Mouse (Mus musculus): ENCODE results near the gene Adprhl1. TPM values are rescaled to one million over a fixed set of nuclear protein-coding genes. Genes with fewer than 3 reads are reported as not detected.

The Adprhl1 gene
- total RNA-seq, 2 experiments from 2014 or later = 0.27 to 1.3 TPM

DNA sequence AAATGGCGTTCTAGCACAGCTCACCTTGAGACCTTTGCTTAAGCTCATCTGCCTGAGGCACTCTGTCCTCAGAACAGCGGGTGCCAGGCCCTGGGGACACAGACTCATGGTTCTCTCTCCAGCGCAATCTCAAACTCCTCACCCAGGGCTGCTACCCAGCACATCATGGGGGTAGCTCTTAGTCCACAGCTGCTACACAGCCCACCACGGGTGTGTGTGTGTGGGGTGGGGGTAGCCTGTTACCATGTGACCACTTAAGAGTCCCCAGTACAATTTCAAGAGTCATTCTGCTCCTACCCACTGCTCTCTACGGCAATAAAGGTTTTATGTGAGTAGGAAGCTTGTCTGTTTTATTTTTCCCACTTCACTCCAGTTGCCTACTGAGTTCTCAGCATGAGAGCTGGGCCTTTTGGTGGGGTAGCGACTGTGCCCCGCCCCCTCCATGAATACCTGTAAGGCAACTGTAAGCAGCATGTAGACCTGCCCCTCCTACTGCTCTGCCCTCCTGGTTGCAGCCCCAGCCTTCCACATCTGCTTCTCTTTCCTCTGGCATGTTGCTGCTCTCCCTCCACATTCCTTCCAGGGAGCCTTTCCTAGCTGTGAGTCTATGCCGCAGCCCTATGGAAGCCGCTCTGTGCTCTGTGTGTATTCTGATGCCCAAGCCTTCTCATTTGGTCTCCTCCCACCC is 24.9 kb downstream of the Adprhl1 start:
- no peak for DNase-seq

- no peak for DNase-seq
These were observed 26.8 kb downstream of the Adprhl1 start for GRCm38 (mm10) chr8:13227184-13227583.

- DNase-seq = peak; percentile 19 to 33
These were observed 27.7 kb downstream of the Adprhl1 start for GRCm38 (mm10) chr8:13226288-13226687.

GRCm38 (mm10) chr8:13224426-13224825 is 29.5 kb downstream of the Adprhl1 start:
- DNase-seq = no peak

DNA sequence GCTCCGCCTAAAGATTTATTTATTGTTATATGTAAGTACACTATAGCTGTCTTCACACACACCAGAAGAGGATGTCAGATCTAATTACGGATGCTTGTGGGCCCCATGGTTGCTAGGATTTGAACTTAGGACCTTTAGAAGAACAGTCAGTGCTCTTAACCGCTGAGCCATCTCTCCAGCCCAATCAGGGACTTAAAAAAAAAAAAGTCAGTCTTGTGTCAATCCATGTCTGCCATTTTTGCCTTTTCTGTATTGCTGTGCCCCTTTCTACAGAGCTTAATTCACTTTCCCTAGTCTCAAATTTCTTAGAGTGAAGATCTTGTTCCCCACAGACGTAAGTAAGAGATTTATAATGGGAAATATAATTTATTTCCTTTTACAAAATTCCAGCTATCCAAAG is 35.5 kb downstream of the Adprhl1 start:
- no peak for DNase-seq

DNA sequence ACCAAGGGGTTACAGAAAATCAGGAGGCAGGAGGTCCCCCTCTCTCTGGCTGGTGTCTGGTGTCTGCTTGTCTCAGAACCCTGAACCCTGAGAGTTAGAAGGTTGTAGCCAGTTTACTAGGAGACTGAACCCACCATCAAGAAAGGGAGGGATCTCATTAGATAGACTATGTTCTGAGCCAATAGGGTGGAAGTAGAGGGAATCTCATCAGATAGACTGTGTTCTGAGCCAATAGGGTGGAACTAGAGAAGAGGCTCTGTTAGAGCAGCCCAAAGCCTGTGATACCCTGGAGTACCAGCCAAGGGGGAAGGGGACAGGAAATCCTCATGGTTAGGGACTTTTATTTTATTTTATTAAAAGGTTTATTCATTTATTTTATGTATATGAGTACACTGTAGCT is 36.0 kb downstream of the Adprhl1 start:
- DNase-seq = no peak

DNA sequence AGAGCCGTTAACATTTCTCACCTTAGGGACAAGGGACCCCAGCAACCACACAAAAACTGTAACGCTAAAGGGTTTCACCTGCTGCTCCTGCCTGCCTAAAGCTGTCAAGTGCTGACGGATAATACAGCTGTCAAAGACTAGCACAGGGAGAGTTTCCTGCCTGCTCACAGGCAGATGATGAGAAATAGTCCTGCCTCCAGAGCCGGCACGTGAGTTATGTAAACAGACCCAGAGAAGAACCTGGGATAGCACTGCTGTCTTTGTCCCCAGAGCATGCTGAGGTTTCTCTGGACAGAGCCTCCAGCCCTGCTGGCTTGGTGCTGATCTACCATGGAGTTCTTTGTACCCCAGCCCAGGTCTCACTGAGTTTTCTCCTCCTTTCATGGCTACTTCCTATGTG is 36.9 kb downstream of the Adprhl1 start:
- no peak for DNase-seq

GRCm38 (mm10) chr8:13216386-13216785 is 37.6 kb downstream of the Adprhl1 start:
- DNase-seq = no peak

DNA sequence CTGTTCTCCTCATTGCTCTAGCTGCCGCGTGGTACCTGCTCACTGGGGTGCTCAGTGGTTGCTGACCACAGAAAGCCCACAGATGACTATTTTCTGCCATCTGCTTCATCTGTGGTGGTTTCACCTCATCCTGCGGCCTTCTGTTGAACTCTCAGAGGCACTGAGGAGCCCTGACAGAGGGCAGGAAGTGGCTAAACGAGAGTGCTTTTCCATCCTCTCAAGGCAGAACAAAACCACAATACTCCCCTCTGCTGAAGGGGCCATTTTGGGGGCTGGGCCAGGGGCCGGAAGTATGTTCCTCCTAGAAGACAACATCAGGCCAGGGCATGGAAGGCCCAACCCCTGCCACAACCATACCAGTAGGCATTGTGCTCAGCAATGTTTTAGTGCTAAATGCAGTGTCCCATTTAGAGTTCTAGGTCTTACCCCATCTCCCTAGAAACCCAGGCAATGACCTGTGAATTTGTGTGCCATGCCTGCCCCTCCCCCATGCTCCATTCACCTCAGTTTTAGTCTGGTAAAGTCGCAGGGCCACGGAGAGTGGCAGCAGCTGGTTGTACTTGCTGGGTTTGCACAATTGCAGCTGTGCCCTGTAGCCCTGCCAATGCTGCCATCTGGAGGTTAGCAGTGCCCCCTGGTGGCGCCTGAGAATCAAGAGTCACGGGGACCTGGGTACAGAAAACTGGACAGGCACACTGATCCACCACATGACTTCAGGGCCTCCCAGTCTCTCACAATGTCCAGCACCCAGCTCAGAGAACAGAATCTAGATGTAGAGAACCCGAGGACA is 40.3 kb downstream of the Adprhl1 start:
- DNase-seq = peak; percentile 79 to 84

GRCm38 (mm10) chr8:13209770-13210169 is 44.2 kb downstream of the Adprhl1 start:
- no peak for DNase-seq

- no peak for DNase-seq
These were observed 45.2 kb downstream of the Adprhl1 start for GRCm38 (mm10) chr8:13208627-13209355.

- no peak for DNase-seq
These were observed 47.7 kb downstream of the Adprhl1 start for GRCm38 (mm10) chr8:13206290-13206689.

- DNase-seq = no peak
These were observed 48.7 kb downstream of the Adprhl1 start for GRCm38 (mm10) chr8:13205311-13205710.

DNA sequence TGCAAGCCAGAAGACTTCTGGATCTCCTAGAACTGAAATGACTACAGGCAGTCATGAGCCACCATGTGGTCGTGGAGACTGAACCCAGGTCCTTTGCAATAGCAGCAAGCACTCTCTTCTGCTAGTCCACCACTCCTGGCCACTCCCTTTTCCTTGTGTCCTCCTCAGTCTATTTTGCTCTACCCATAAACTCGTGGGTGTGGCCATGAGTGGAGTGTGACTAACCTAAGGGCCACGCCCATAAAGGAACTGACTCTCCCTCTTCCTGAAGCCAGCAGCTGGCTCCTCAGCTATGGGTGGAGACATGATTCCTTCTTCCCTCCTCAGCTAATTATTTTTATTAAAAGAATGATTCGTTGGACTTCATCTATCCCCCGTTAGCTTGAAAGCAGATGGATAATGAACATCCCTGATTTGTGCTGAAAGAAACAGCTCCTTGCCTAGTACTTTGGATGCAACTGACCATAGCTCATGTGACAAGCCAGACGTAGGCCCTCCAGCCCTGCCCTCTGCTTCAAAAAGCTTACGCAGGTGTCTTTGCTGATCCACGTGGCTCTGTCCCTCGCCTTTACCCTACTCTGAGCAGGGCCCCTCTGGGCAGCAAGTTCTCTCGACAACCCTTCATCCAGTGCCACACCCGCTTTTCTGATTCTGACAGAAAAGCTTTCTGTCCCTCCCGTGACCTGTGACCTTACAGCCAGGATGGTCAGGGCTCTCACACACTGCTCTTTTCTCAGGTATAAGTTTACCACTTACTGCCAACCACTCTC is 49.4 kb downstream of the Adprhl1 start:
- no peak for DNase-seq

- DNase-seq = no peak
These were observed 50.5 kb downstream of the Adprhl1 start for GRCm38 (mm10) chr8:13203472-13203871.

DNA sequence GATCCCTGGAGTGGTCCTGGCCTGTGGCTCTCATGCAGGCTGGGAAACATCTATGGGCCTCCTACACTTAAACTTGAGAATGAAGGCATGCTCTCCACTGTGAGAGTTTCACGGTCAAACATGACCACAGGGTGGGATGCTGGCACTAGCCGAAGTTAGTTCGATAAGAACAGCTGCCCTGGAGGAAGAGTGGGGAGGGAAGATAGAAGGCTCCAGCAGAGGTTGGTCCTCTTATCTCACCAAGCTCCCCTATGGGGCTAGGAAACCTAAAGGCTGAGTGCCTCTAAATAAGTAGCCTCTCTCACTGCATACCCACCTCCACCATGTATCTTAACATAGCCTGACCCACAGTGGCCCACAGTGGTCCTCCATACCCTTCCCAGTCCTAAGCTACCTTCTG is 51.2 kb downstream of the Adprhl1 start:
- DNase-seq = no peak

DNA sequence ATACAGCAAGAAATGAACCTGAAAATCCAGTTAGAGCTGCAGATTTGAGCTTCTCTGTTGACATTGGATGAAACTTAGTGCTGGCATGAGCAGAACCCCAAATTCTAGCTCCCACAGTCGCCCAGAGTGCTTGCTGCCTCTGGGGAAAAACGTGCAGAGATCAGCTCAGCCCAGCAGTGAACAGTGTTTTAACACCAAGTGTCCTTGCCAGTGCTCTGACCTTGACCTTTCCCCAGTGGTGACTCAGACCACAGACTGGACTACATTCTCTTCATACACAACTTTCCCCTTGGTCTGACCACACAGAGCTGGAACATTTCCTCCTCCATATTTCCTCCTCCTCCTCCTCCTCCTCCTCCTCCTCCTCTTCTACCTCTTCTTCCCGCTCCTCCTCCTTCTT is 51.9 kb downstream of the Adprhl1 start:
- no peak for DNase-seq

DNA sequence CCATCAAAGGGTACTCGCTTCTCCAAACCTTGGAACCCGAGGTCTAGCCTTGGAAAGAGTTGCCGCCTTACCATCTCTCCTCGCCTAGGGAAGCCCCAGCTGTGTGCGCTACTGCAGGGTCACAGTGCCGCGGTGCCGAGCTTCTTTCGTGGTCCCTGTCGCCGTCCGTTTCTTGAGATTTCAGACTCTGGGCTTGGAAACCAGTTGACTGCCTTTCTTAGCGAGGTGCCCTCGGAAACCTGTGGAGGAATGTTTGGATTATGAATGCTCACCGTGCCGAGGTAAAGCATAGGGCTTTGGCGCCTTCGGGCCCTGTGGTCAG is 53.0 kb downstream of the Adprhl1 start:
- no peak for DNase-seq

DNA sequence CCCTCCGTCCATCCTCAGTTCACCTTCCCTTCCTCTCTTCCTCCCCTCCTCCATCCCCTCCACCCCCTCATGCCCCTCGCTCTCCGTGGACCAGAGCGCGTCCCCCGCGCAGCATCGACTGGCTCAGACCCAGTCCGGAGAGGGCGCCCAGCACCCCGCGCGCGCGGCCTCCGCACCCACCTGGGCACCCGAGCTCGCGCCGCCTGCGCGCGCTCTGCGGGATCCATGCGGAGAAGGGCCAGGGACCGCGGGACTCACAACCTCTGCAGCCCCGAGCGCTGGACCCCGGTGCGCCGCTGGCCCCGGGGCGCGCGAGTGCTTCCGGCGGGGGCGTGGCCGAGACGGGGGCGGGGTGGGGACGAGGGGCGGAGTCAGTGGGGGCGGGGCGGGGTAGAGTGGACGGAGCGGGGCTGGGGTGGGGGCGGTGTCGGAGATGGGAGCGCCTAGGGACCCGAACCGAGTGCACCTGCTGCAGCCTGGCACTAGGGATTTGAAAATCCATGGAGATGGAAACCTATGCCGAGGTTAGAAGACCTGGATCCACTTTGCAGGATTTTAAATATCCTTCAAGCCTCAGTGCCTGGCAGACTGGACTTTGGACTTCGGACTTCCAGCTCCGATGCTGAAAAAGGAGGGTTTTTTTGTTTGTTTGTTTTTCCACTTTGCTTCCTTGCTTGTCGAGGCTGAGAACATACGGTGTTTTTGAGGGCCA is 53.5 kb downstream of the Adprhl1 start, which contains the start of gene Grtp1:
Gene Grtp1 (minus strand): TSS at position 320 of the 712 bp plus-strand sequence.
- DNase-seq = no peak

DNA sequence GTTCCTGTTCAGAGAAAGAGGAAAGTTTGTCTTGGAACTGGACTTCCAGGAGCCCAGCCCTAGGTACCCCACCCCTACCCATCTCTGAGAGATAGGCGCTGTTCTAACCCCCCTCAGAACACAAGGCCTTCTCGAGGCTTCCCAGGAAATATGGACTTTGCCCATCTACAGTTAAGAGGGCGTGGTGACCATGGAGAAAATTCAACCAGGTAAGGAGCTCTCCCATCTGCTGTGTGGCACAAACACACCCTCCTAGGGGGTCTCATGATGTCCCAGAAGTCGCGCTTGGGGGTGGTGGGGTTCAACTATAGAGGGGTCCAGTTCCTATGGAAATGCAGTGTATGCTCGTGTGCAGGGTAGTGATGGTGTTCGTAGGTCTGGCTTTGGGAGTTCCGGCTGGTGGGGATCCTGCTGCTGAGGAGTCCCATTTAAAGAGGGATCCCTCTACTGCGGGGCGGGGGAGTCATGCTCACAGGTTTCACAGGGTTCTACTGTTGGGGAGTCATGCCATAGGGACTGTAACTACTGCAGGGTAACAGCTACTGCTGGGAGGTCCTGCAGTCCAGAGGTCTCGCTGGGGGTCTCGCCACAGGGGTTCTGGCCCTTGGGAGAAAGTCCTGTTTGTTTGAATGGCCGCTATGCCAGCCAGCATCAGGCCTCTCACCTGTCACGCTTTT is 54.4 kb downstream of the Adprhl1 start:
- DNase-seq = no peak

- no peak for DNase-seq
These were observed 56.5 kb downstream of the Adprhl1 start for GRCm38 (mm10) chr8:13197493-13197892.

Data from layer of hippocampus, postnatal 36 days (tissue).